Mouse (Mus musculus) heart, embryonic 13.5 days (tissue): Measurements from ENCODE around the gene Ino80b. TPM values are rescaled to one million over a fixed set of nuclear protein-coding genes. Genes with fewer than 3 reads are reported as not detected.

ENCODE experiments used
- ATAC-seq: fragments of 200-750 bp; cut with Nextera tagmentation; 2 replicates; pipeline ENCODE4 v1.8.0; 2017; ENCODE audit warnings: moderate TSS enrichment; ENCODE audit not compliant: insufficient number of reproducible peaks, low FRiP score, low TSS enrichment; ENCODE audit errors: extremely low read depth
- H3K27ac ChIP-seq: fragments of 300-500 bp; sonication (generic); replicated peaks from 2 replicates; pipeline ENCODE4 v1.5.1; 2015; ENCODE audit warnings: moderate library complexity, mild to moderate bottlenecking, inconsistent platforms
- H3K27me3 ChIP-seq: fragments of 300-500 bp; sonication (generic); replicated peaks from 2 replicates; pipeline ENCODE4 v1.6.1; 2015; ENCODE audit warnings: mild to moderate bottlenecking, inconsistent platforms
- H3K36me3 ChIP-seq: fragments of 300-500 bp; sonication (generic); 2 replicates; pipeline ENCODE4 v1.6.1; 2015; ENCODE audit warnings: mild to moderate bottlenecking, inconsistent platforms
- H3K4me1 ChIP-seq: fragments of 300-500 bp; sonication (generic); 2 replicates; pipeline ENCODE4 v1.6.1; 2015; ENCODE audit warnings: inconsistent platforms
- H3K4me2 ChIP-seq: fragments of 300-500 bp; sonication (generic); 2 replicates; pipeline ENCODE4 v1.6.1; 2015; ENCODE audit warnings: inconsistent platforms, mild to moderate bottlenecking, moderate library complexity
- H3K4me3 ChIP-seq: fragments of 300-500 bp; sonication (generic); 2 replicates; pipeline ENCODE4 v1.5.1; 2015; ENCODE audit warnings: moderate library complexity, mild to moderate bottlenecking, inconsistent platforms
- H3K9ac ChIP-seq: fragments of 300-500 bp; sonication (generic); 2 replicates; pipeline ENCODE4 v1.6.1; 2015; ENCODE audit warnings: inconsistent platforms, mild to moderate bottlenecking, moderate library complexity
- H3K9me3 ChIP-seq: fragments of 300-500 bp; sonication (generic); 2 replicates; pipeline ENCODE4 v1.6.1; 2016; ENCODE audit warnings: inconsistent platforms
- WGBS: fragments of 180-500 bp; shearing (Covaris S2); methylation state at CpG from one replicate; pipeline ENCODE4 v1.1.7; 2015; ENCODE audit warnings: mixed read lengths; 5-methylcytosine and 5-hydroxymethylcytosine counted together
- polyA plus RNA-seq: library from polyadenylated mRNA; unstranded; fragments of >200 nt; fragmentation: Nextera tagmentation; extraction: Ambion mirVana; gene quantifications from 2 replicates; pipeline ENCODE4 v1.2.1, GENCODE M21; 2015

Gene Ino80b
- polyA plus RNA-seq, 1 experiment from 2014 or later: 8.7 TPM

DNA sequence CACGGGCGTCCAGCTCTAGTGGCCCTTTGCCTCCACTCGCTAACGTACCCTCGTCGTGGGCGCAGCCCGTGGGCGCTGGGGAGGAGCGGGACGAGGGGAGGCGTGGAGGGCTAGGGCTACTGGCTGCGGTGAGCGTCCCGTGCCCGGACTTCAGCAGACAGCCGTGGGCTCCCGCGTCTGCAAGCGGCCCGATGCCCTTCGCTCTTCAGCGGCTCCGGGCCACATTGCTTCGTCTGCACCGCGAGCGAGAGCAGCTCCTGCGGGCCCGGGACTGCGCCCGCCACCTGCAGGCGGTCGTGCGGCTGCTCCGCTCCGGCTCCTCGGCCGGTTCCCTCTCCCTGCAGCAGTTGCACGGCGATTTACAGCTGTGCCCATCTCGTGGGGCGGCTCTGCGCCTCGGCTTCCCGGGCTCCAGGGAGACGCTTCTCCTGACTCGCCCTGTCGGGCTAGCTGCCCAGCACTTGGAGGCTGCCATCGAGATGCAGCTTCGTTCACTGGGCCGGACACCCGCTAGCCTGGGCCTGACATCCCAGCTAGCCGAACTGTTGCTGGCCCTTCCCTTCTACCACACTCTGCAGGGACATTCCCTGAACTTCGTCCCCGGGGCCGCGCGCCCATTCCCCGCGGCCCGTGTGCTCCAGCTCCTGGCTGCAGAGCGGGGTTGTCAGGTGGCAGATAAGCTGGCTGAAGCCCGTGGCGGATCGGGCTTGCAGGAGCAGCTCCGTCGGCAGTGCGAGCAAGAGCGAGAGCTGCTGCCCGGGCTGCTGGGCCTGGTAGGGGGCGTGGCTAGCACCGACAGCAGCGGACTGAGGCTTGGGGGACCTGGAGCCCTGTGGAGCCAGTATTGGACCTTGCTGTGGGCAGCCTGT, 23.3 kb downstream of the Ino80b start:
- Histone ChIP-seq H3K4me2 (peak overlapping the region; percentile 100), H3K9ac (peak overlapping the region; percentile 88), H3K36me3 (peaks cover 12% of the 10 kb centered on the region), H3K9me3 (no peaks in the 10 kb centered on the region), H3K27me3 (peaks cover 30% of the 10 kb centered on the region), H3K4me3 (peak overlapping the region; percentile 77), H3K27ac (peak overlapping the region; percentile 81), H3K4me1 (peaks cover 19% of the 10 kb centered on the region)
- ATAC-seq: peak; percentile 66
- under 1% methylated on average over 73 of the region's 74 CpGs for WGBS

DNA sequence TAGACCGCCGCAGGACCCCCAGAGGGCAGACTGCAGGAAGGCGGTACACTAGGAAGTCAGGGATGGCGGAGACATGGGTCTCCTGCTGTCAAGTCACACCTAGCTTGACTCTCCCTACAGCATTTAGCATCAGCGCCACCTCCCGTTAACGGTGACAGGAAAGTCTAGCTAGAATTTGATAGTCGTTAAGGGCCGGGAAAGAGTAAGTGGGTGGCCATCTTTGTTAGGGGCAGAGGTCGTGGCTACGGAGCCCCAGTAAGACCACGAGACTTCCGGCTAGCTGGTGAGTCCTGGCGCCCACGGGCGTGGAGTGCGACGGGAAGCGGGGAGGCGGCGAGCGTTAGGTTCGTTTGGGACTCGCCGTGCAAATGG, 23.9 kb downstream of the Ino80b start, which contains the start of the genes Ccdc142 and Gm42688:
TSS of gene Ccdc142 (plus strand) at position 286 of the 372 bp plus-strand sequence.
TSS of gene Gm42688 (plus strand) at position 302 of the 372 bp plus-strand sequence.
- Histone ChIP-seq H3K27ac (peak within 1 kb of the TSS; percentile 81), H3K27me3 (peaks cover 36% of the 10 kb centered on the region), H3K4me1 (peaks cover 19% of the 10 kb centered on the region), H3K4me3 (peak within 1 kb of the TSS; percentile 77), H3K9me3 (no peaks in the 10 kb centered on the region), H3K36me3 (peaks cover 7% of the 10 kb centered on the region; the same call in 1 of the 2 replicates), H3K9ac (peak within 1 kb of the TSS; percentile 88), H3K4me2 (peak within 1 kb of the TSS; percentile 100)
- under 1% methylated on average over 25 of the region's 25 CpGs for WGBS
- ATAC-seq: peak; percentile 64

DNA sequence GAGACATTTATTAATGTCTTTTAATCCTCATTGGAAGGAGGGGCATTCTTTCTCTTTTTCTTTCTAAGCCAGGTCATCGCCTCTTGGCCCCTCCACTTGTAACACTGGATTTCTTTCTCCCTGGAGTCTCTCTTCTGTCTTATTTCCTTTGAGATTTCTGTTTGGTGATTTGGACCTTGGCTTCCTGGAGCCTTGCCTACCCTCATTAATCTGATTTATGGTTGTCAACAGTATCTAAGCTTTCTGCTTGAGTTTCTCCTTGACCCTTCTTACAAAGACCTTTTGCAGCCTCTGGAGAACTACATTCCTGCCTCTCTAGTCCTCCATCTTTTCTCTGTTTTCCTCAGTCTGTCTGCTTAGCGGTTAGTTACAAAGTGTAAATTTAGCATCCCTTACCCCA, 26.8 kb downstream of the Ino80b start:
- 75% methylated on average over 2 of the region's 2 CpGs for WGBS
- ATAC-seq: no peak

DNA sequence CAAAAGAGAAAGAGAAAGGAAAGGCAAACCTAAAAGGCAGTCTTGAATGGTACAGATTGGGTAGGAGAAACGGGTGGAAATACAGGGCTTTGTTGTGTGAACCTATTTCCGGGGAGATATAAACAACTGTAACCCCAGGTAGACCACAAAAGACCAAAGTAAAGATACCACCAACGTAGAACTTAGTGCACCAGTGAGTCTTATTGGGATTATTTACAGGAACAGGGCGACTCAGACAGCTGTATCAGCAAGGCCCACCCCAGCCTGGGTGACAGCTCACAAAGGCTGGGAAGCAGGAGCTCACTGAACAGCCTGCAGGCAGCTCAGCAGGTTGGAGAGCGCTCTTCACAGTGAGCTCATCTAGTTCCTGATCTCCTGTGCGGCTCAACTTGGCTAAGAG, 29.3 kb downstream of the Ino80b start:
- Histone ChIP-seq H3K9me3 (no peaks in the 10 kb centered on the region), H3K27me3 (peaks cover 70% of the 10 kb centered on the region), H3K4me1 (peaks cover 10% of the 10 kb centered on the region), H3K36me3 (no peaks in the 10 kb centered on the region), H3K4me3 (no peak overlapping the region), H3K4me2 (no peak overlapping the region), H3K27ac (no peak overlapping the region), H3K9ac (no peak overlapping the region)
- 38% methylated on average over 6 of the region's 6 CpGs for WGBS
- no peak for ATAC-seq

More for the DNA sequence above, 26.8 kb downstream of the Ino80b start:
- H3K36me3 ChIP-seq: no peaks in the 10 kb centered on the region
- no peaks in the 10 kb centered on the region for H3K9me3 ChIP-seq
- H3K27ac ChIP-seq: no peak overlapping the region
- H3K4me2 ChIP-seq: no peak overlapping the region
- H3K9ac ChIP-seq: no peak overlapping the region
- H3K4me1 ChIP-seq: peaks cover 18% of the 10 kb centered on the region
- peaks cover 53% of the 10 kb centered on the region for H3K27me3 ChIP-seq
- no peak overlapping the region for H3K4me3 ChIP-seq

DNA sequence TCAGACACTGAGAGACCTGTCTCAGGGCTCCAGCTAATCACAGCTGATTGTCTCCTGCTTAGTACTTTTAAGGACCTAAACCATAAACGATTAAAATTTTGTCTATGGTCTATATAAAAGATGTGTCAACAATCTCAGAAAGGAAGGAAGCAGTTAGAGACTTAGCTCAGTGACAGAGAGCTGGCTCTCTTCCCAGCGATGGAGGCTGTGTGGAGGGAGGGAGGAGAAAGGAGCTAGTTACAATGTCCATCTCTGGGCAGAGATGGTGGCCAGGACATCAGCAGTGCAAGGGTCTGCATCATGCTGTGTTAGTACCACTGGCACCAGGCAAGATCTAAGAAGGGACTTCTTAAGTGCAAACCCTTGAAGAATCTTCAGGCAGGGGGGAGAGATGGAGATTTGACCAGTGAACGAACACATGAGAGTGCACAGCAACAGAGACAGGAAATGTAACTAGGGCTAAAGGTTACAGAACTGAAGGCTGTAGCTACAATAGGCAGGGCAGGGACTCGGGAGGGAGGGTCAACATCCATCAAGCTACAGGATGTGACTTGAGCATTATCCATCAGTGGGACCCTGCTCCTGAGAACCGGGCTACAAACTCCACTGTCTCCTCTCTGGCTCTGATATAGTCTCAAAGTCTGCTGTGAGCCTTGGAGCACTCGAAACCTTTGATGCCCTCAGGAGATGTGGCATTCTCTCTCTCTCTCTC, 32.7 kb downstream of the Ino80b start:
- ATAC-seq: no peak
- no peak overlapping the region for H3K9ac ChIP-seq
- no peak overlapping the region for H3K4me2 ChIP-seq
- H3K27me3 ChIP-seq: peaks cover 80% of the 10 kb centered on the region
- H3K27ac ChIP-seq: no peak overlapping the region
- H3K36me3 ChIP-seq: no peaks in the 10 kb centered on the region
- no peak overlapping the region for H3K4me3 ChIP-seq
- 25% methylated on average over 6 of the region's 6 CpGs for WGBS
- H3K9me3 ChIP-seq: no peaks in the 10 kb centered on the region
- peaks cover 10% of the 10 kb centered on the region for H3K4me1 ChIP-seq

DNA sequence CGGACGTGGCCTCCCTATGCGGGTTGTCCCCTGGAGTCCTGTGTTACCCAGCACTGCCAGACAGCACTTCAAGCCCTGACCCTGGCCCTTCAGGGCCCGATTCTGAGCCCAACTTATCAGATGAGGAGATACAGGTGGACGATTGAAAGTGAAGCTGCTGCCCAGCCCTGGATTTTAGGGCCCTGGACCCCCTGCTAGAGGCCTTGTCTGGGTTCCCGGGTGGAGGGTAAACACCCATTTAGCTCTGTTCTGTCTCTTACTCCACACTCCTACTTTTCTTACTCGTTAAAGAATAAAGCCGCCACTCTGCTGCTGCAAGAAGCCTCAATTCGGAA, 37.3 kb downstream of the Ino80b start:
- WGBS: 12% methylated on average over 9 of the region's 9 CpGs
- Histone ChIP-seq H3K4me2 (peak overlapping the region; percentile 73), H3K27me3 (peaks cover 96% of the 10 kb centered on the region), H3K4me3 (peak overlapping the region; percentile 48), H3K36me3 (no peaks in the 10 kb centered on the region), H3K9ac (peak overlapping the region; percentile 66), H3K27ac (no peak overlapping the region), H3K9me3 (no peaks in the 10 kb centered on the region), H3K4me1 (peaks cover 26% of the 10 kb centered on the region)
- no peak for ATAC-seq

DNA sequence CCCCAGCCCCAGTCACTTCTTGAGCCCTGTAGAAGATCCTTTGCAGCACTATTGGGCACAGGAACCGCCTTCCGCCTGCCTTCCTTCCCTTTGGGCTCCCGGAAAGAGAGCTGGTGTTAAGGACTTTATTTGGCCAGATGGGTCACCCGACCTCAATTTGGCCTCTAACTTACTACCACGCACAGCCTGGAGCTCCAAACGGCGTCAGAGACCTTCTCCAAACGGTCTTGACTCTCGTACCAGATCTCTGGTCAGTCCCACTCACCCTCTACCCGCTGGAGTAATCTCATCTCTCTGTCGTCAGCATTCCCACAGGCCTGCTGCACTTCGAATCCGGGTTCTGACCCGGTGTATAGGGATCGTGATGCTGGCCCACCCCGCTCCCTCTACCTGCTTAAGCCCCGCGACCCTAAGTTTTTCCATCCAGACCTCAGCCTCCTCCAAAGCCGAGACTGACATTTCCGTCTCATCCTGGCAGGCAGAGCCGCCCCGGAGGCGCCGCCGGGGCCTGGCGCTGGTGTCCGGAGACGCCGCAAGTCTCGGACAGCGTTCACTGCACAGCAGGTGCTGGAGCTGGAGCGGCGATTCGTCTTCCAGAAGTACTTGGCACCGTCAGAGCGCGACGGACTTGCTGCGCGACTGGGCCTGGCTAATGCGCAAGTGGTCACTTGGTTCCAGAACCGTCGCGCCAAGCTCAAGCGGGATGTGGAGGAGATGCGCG, 37.9 kb downstream of the Ino80b start:
- Histone ChIP-seq H3K9me3 (no peaks in the 10 kb centered on the region), H3K4me1 (peaks cover 23% of the 10 kb centered on the region), H3K4me2 (peak overlapping the region; percentile 73), H3K4me3 (peak overlapping the region; percentile 48), H3K27me3 (peaks cover 96% of the 10 kb centered on the region), H3K36me3 (peaks cover 2% of the 10 kb centered on the region), H3K9ac (peak overlapping the region; percentile 66), H3K27ac (no peak overlapping the region)
- no peak for ATAC-seq
- WGBS: 1% methylated on average over 47 of the region's 47 CpGs

DNA sequence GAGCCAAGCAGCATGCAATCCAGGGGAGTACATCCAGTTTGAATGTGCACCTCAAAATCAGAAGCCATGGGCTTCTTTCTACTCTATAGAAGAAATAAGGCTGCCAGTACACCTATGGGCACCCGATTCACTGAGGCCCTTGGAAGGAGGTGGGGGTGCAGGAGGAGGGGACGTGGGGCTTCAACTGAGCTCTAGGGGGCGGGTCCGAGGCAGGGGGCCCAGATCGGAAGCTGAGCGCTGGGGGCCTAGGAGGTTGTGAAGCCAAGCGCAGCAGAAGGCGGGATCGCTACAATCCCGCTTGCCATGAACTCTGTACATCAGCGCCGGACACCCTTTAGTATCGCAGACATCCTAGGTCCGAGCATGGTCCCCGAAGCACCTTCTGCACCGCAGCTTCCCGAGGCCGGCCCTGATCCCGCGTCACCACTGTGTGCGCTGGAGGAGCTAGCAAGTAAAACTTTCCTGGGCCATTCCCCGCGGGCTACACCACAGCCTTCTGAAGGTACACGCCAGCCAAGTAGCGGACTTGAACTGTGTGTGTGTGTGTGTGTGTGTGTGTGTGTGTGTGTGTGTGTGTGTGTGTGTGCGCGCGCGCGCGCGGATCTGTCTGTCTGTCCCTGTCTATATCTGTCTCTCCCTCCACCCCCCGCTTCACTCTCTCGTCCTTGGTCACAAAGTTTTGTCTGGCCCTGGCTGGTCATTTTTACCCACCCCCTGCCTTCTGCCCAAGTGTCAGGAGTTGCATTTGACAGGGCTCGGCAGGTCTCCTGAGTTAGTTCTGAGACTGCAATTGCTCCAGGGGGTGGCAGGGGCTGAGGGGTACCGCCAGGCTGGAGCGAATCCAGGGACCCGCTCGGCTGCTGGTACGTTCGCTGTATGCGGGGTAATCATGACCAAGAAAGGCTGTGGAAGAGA, 38.9 kb downstream of the Ino80b start, which contains the start of gene Lbx2:
TSS of gene Lbx2 (plus strand) at position 247 of the 915 bp plus-strand sequence.
- peaks cover 98% of the 10 kb centered on the region for H3K27me3 ChIP-seq
- WGBS: 2% methylated on average over 33 of the region's 42 CpGs

DNA sequence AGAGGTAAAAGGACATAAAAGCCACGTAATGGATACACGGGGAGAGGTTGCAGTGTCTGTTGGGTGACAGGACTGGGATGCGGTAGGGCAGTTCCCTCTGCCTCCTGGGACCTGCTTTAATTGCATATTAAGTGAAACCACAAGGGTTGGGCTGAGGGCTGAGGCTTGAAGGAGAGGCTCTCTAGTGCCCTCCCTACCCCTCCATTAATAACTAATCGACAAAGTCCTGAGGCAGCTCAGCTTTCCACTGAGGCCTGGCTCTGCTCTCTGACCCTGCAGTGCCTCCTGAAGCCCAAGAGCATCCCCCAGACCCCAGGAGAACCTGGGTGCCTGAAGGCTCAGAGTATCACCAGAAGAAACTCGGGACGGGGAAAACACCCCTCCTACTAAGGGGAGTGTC, 40.8 kb downstream of the Ino80b start:
- Histone ChIP-seq H3K9me3 (no peaks in the 10 kb centered on the region), H3K27me3 (peaks cover 79% of the 10 kb centered on the region), H3K27ac (no peak overlapping the region), H3K4me1 (peaks cover 22% of the 10 kb centered on the region), H3K4me2 (no peak overlapping the region), H3K36me3 (peaks cover 29% of the 10 kb centered on the region), H3K9ac (no peak overlapping the region), H3K4me3 (no peak overlapping the region)
- ATAC-seq: no peak
- 10% methylated on average over 6 of the region's 6 CpGs for WGBS

More for the DNA sequence above, 38.9 kb downstream of the Ino80b start, which contains the start of gene Lbx2:
- ATAC-seq: no peak
- H3K4me2 ChIP-seq: peak within 1 kb of the TSS; percentile 73
- no peak within 1 kb of the TSS for H3K27ac ChIP-seq
- no peaks in the 10 kb centered on the region for H3K9me3 ChIP-seq
- peak within 1 kb of the TSS; percentile 48 for H3K4me3 ChIP-seq
- peaks cover 12% of the 10 kb centered on the region for H3K36me3 ChIP-seq
- peak within 1 kb of the TSS; percentile 66 for H3K9ac ChIP-seq
- peaks cover 20% of the 10 kb centered on the region for H3K4me1 ChIP-seq

DNA sequence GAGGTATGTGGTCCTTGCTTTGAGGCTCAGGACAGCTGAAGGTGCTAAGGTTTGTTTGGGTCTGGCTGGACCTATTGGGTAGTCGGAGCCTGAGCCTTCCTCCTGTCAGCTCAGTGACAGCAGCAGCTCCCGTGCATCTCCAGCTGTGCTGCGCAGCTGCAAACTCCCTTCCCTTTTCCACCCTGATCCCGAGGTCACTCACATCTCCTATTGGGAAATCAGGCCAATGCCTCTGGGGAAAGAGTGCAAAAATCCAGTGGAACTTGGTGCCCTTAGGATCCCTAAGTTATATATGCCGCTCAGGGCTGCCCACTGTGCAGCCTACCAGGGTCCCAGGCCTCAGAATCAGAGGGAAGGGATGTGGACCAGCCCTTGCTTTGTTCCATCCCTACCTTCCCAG, 41.7 kb downstream of the Ino80b start:
- Histone ChIP-seq H3K4me2 (no peak overlapping the region), H3K27me3 (peaks cover 69% of the 10 kb centered on the region), H3K4me1 (peaks cover 31% of the 10 kb centered on the region), H3K36me3 (peaks cover 29% of the 10 kb centered on the region), H3K9me3 (no peaks in the 10 kb centered on the region), H3K9ac (no peak overlapping the region), H3K27ac (no peak overlapping the region), H3K4me3 (no peak overlapping the region)
- no peak for ATAC-seq
- WGBS: 15% methylated on average over 5 of the region's 5 CpGs
